Mouse (Mus musculus) retina, postnatal 7 days (tissue): ENCODE data around the gene Ubp1.

ENCODE experiments used
- DNase-seq: peaks from one replicate; pipeline ENCODE4 v3.0.0-alpha.2; 2012; ENCODE audit warnings: low read depth, low spot score

Ubp1 gene

DNA sequence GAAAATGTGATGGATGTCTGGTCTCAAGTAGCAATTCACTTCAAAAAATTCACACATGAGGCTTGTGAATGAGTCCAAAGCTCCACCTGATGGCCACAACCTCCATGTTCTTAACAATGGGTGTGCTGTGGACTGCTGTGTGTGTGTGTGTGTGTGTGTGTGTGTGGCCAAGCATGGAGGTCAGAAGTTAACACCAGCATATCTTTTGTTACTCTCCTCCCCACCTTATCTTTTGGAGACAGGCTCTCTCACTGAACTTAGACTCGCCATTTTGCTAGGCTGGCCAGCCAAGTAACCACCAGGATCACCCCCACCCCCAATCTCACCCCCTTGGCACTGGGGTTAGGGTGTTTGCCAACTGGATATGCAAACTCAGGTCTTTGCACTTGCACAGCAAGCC, 83.3 kb downstream of the Ubp1 start:
- DNase-seq = no peak

DNA sequence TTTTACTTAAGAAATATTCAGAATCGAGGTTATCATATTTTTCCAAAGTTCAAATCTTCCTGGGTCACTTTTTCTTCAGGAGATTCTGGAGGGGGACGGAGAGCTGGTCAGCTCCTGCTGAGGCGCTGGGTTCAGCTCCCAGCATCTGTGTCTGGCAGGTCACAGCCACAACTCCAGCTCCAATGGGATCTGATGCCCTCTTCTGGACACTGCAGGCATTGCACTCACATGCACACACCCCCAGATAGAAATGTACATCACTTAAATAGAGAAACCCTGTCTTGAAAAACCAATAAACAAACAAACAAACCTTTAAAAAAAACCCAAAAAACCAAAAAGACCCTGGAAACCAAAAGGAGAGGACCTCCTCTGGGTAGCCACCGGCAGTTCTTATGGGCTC, 85.0 kb downstream of the Ubp1 start:
- no peak for DNase-seq

DNA sequence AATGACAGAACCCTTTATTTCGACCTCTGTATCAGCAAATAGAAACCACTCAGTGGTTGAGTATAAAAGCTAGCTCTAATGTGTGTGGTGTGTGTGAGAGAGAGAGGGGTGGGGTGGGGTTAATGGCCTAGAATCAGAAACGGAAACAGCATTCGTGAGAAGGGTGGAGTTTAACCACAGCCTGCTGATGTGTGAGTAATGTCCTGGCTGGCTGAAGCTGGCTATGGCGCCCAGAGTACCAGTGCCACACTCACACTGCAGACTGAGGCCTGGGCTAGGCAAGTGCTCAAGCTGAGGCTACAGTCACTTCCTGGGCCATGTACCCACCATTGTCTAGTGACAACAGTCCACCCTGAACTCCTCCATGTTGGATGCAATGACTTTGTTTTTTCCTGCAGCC, 85.7 kb downstream of the Ubp1 start:
- DNase-seq = no peak

DNA sequence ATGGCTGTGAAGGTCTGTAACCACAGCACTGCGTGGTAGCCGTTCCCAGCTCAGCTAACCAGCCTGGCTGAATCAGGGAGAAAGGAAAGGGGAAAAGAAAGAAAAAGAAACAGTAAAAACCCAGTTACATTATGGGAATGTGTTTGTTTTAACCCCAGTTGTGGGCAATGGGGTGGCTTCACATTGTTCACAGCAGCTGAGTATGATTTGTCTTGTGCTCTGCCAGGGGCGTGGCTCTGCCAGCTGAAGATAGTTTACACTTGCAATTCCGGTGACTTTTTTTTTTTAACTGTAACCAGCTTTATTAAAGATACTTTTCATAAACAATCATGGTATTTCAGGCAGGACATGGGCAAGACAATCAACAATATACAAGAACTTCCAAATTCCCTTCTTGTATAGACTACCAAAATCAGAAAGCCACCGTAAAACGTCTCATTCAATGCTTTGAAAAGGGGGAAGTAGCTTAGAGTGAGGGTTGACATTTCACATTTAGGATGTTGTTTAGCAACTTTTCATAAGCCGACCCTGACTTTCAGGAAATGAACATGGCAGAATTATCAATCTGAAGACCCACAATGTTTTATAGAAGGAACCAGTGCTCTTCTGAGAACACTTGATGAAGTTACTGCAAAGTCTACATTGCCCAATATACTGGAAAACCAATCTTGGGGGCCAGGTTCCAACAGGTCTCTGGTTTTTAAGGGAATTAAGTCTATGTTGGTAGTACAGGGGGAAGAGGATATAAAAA, 88.5 kb downstream of the Ubp1 start:
- no peak for DNase-seq

DNA sequence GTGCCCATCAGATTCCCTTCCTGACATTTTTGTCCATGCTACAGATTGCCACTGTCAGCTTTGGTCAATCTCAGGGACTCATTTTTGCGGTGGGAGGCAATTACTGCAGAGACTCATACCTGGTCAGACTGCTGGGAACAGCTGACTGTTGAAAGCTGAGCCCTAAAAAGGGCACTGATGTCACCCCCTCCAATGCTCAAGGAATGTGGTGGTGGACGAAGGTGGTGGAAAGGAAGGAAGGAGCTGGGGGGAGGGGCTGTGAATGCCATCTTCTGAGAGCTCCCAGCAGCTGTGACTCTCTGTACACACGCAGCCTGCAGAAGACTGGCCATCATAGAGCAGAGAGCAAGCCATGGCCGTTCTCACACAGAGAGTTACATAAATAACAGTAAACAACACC, 91.4 kb downstream of the Ubp1 start:
- no peak for DNase-seq

DNA sequence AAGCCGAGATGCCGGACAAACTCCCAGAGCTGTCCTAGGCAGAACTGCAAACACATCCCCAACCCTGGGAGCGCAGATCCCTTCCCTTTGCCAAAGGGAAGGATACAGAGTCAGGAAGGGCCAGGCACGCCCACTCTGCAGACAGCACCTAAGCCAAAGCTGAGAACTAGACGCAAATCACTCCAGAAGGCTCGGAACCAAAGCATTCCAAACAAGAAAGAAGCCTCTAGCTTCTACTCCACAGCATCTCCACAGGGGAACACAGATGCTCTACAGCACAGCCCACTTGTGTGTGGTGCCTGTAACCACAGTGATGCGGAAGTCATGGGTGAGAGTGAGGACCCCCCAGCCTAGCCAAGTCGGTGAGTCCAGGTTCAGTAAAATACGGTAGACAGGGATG, 94.4 kb downstream of the Ubp1 start:
- no peak for DNase-seq

DNA sequence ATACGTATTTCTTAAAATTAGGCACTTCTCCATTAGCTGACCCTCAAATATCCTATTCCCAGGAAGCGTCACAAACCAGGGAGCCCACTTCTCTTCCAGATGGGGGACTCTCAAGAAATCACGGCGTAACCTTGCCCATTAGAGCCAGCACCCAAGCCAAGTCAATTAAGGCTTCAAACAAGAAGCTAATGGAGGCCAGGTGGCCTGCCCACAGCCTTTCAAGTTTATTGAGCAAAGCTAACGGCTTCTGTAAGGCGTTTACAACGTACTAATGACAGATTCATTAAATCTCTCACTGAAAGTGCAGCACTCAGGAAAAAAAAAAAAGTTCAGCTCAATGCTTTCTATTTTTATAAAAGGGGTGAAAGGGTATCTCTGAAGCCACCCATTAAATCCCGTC, 95.1 kb downstream of the Ubp1 start:
- no peak for DNase-seq

DNA sequence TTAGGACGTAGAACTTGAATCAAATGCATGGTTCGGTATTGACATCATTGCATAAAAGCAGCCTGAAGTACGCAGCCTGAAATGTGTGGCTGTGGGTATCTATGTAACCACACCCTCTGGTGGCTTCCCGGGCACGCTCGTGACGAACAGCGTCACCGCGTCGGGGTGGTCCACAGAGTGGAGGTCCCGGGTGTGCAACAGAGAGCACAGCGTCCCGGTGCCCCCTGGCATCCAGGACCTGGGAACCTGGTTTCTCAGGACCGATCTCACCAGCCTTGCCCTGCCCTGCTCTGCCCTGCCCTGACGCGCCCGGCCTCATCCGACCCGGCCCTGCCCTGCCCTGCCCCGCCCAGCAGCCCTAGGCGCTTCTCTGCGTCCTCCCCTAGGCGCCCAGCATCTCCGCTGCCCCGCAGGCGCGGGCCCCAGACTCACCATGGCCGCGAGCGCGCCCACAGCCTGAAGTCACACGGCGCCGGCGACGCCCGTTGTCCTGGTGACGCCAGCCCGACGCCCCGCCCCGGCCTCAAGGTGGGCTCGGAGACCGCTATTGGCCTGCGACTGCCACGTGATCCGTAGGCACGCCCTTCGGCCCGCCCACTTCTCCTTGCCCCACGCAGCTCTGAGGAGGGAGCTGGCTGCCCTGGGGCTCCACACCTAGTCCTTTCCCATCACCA, 95.7 kb downstream of the Ubp1 start:
- DNase-seq = peak; percentile 81
